Mouse (Mus musculus) lung, postnatal 14 days (tissue): Measurements from ENCODE around the gene Gramd2.
"Not testable (repeated sequence)": the region's sequence is repeated elsewhere in the genome, so short reads cannot be mapped to it uniquely, and the experiment has no call there.

Experiments used
- DNase-seq: peaks from one replicate; pipeline ENCODE4 v3.0.0; 2021

Gramd2 gene

DNA sequence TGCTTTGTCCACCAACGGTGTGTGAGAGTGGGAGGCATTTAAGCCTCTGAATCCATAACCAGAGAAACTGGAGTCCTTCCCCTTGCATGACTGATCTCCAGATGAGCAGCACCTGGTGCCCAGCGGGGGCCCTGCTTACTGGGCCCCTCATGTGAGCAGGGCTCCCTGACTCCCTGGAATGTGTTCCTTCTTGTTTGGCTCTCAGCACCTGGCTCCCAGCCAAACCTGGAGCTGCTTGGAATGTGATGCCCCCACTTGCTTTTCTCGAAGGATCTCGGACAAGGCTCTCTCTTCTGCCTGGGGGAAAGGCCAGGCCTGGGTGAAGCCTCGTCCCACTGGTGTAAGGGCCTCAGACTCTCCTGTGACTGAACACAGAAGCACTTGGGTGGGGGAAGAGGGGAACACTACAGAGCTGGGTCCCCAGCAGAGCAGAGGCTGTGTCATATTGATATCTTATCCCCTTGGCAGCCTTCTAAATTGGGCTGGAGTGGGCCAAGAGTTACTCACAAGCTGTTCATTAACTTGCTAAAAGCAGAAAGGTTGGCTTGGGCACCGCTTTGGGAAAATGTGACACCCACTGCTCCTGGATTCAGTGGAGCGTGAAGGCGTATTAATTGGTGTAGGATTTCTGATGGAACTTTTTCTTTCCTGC is 44.0 kb downstream of the Gramd2 start:
- peak; percentile 53 for DNase-seq

- no peak for DNase-seq
Measured at GRCm38 (mm10) chr9:59725515-59725914, 45.6 kb downstream of the Gramd2 start.

GRCm38 (mm10) chr9:59727569-59728286 is 47.8 kb downstream of the Gramd2 start:
- DNase-seq, result no peak

GRCm38 (mm10) chr9:59731136-59731535 is 51.2 kb downstream of the Gramd2 start:
- DNase-seq, result no peak

DNA sequence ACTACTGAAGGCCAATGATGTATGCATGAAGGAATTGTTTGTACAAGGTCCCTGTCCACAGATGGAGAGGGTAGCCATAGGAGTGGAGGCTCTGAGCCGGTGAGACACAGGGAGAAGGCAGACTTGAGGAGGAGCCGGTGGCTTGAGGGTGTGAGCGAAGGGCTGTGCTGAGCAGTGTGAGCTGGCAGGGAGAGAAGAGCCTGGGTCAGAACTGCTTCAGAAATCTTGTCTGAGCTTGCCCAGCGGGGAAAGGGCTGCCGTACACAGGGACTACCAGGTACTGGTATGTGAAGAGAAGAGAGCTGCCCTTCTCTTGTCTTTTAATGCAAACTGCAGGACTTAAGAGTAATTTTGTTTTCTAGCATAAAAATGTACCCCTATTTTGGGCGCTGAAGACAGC is 53.1 kb downstream of the Gramd2 start:
- DNase-seq, result no peak

DNA sequence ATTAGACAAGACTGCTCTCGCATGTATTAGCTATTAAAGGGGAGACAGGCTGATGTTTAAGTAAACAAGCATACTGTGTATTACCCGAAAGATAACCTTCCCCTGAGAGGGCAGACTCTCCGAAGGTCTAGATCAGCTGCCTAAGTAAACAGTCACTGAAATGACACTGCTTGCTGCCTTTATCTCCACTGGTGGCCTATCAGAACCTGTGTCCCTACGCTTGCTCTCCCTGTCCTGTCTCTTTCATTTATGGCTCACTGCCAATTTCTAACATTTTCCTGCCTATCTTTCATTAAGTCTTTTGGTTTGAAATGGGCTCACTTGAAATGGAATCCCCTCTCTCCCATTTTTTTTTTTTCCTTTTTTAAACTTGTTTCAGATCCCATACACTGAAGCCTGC is 55.5 kb downstream of the Gramd2 start:
- no peak for DNase-seq

GRCm38 (mm10) chr9:59740593-59740992 is 60.6 kb downstream of the Gramd2 start:
- no peak for DNase-seq

DNA sequence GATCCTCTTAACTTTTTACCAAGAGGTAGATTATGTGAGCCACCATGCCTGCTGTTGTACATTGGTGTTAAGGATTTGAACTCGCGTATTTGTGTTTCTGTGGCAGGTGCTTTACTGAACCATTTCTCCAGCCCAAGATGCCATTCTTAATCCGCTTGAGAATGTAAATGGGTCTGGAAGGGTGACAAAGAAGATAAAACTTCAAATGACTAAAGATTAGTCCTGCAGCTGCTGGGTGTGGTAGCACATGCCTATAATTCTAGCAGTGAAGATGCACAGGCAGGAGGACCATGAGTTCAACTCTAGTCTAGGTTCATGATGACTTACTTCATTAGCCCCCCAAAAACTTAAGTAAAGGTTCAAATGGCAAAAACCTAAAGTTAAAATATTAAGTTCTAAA is 64.0 kb downstream of the Gramd2 start:
- DNase-seq, result no peak

GRCm38 (mm10) chr9:59748387-59748786 is 68.4 kb downstream of the Gramd2 start:
- no peak for DNase-seq

DNA sequence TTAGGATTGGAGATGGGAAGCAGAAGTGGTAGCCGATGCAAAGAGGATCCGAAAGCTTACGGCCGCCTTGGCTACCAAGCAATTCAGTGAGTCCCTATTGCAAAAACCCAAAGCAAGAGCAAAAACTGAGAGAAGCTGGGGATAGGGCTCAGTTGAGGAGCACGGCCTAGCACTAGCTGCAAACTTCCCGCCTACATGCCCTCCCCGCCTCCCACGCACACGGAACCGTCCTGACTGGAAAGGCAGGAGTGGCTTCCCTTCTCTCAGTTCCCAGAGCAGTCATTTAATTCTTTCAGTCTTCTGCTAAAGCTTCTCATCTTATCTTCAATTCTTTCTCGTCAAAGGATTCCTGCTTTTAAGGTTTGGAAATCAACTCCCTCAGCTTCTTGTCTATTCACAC is 69.0 kb downstream of the Gramd2 start:
- DNase-seq, result peak; percentile 25

- no peak for DNase-seq
Measured at GRCm38 (mm10) chr9:59749581-59750265, 69.8 kb downstream of the Gramd2 start.

- peak; percentile 100 for DNase-seq
Measured at GRCm38 (mm10) chr9:59750267-59751065, 70.5 kb downstream of the Gramd2 start, which contains the start of the genes Senp8 and Myo9a. TSS of gene Senp8 (minus strand) at chr9:59750710. TSS of gene Myo9a (plus strand) at chr9:59750896.

GRCm38 (mm10) chr9:59751066-59751581 is 71.2 kb downstream of the Gramd2 start:
- DNase-seq, result peak; percentile 90

GRCm38 (mm10) chr9:59751966-59752365 is 72.0 kb downstream of the Gramd2 start:
- DNase-seq, result peak; percentile 11

DNA sequence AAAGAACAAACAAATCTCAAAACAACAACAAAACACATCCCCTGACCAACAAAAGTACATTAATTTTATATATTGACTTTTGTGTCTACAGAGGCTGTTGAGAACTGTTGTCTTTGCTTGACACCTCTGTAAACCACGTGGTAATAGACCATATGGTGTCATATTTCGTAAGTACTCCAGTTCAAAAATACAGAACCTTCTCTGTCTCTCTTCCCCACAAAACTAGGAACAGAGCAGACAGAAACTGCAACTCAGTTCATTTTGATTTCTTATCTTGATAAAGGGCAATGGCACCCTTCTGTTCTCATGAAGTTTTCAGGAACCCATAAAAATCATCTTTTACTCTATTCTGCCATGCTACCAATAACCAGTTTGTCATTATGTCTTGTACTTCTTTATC is 75.3 kb downstream of the Gramd2 start:
- DNase-seq, result no peak

- not testable (repeated sequence) for DNase-seq
Measured at GRCm38 (mm10) chr9:59757016-59757415, 77.1 kb downstream of the Gramd2 start.

DNA sequence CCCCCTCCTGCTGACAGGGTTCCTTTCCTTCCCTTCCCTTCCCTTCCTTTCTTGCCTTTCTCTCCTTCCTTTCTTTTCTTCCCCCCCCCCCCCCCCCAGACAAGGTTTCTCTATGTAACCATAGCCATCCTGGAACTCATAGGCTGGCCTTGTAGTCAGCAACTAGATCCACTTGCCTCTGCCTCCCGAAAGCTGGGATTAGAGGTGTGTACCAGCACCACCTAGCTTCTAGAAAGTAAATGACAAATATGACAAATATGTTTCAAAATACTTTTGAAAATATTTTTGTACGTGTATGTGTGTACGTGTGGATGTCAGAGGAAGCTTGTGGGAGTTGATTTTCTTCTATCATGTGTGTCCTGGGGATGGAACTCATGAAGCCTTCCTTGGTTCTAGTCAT is 80.6 kb downstream of the Gramd2 start:
- no peak for DNase-seq

DNA sequence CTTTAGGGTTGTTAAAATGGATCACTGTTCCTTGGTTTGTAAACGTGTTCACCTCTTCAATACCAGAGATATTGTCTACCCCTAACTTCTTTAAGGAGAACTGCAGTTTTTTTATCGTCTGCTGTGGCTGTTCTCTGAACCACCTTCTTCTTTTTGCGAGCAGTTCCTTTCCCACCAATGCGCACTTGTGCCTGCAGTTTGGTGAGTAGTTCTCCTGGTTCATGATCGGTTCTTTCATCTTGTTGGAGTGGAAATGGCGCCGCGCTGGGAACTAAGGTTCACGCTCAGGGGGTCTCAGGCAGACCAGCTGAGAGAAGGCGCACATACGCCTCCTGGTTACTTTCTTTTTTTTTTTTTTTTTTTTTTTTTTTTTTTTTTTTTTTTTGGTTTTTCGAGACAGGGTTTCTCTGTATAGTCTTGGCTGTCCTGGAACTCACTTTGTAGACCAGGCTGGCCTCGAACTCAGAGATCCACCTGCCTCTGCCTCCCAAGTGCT is 87.1 kb downstream of the Gramd2 start:
- DNase-seq, result not testable (repeated sequence)
